Mouse (Mus musculus) heart, postnatal 0 days (tissue): Measurements from ENCODE around the gene Ppp1r9b.

Source experiments
- CTCF ChIP-seq: IDR thresholded peaks from 2 replicates; pipeline ENCODE4 v1.5.1; 2016; ENCODE audit warnings: antibody characterized with exemption, control low read depth, low read depth
- EP300 ChIP-seq: IDR thresholded peaks from 2 replicates; pipeline ENCODE4 v1.6.1; 2016; ENCODE audit warnings: antibody characterized with exemption, low read depth

GRCm38 (mm10) chr11:94974951-94975350 lies 15.9 kb upstream of the Ppp1r9b start:
- TF ChIP-seq CTCF = no peak
- no peak for TF ChIP-seq EP300
